ENCODE assay signal across 15 mouse cellular contexts in the genomic region with DNA sequence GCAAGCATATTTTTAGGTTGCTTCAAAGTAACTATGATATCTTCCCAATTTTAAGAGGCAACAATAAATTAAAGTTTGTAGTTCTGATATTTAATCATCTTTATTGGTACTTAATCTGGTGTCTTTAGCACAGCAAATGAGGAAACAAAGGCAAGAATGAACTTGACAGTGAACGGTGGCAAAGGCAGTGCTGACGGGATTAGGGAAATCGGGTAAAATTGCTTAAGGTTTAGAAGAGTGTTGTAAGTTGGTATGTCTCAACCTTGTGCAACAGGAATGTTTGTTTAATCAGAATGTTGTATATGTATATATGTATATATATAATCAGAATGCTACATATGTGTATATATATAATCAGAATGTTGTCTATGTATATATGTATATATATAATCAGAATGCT.
"Had no signal": no experiment of that assay in that cellular context is flagged by ENCODE, and none has a peak within 500 bp of the region (broad histone marks: within the 10 kb centered on the region; RNA-seq: fewer than 3 reads in every experiment).

No protein-coding gene starts in this region.

- H3K4me2 ChIP-seq: limb, embryonic 12.5 days; liver, embryonic 13.5 days; neural tube, embryonic 13.5 days; stomach, embryonic 15.5 days had no signal

- H3K9ac ChIP-seq: limb, embryonic 12.5 days; liver, embryonic 13.5 days; liver, postnatal 0 days; neural tube, embryonic 13.5 days; stomach, embryonic 15.5 days had no signal

- DNase-seq: kidney, adult 2 months; kidney, postnatal 36 days; liver; liver, embryonic 13.5 days; liver, postnatal 0 days; midbrain, embryonic 14.5 days; right cerebral cortex, postnatal 14 days; thymus, adult 2 months; thymus, postnatal 25 days had no signal

- H3K27ac ChIP-seq: kidney, postnatal 0 days; layer of hippocampus, adult 2 months; neural tube, embryonic 13.5 days; stomach, embryonic 15.5 days had no signal

- ATAC-seq: intestine, embryonic 16.5 days; liver, postnatal 0 days had no signal

- H3K4me3 ChIP-seq: layer of hippocampus, adult 2 months; limb, embryonic 12.5 days; liver, embryonic 13.5 days; neural tube, embryonic 13.5 days; stomach, embryonic 15.5 days had no signal

- H3K27me3 ChIP-seq: limb, embryonic 12.5 days; liver, embryonic 13.5 days; neural tube, embryonic 13.5 days; stomach, embryonic 15.5 days had no signal

- H3K36me3 ChIP-seq: stomach, embryonic 15.5 days had no signal

- H3K9me3 ChIP-seq: limb, embryonic 12.5 days; liver, embryonic 13.5 days; neural tube, embryonic 13.5 days; stomach, embryonic 15.5 days had no signal
